Mouse (Mus musculus): ENCODE data around the gene Zic5.

DNA sequence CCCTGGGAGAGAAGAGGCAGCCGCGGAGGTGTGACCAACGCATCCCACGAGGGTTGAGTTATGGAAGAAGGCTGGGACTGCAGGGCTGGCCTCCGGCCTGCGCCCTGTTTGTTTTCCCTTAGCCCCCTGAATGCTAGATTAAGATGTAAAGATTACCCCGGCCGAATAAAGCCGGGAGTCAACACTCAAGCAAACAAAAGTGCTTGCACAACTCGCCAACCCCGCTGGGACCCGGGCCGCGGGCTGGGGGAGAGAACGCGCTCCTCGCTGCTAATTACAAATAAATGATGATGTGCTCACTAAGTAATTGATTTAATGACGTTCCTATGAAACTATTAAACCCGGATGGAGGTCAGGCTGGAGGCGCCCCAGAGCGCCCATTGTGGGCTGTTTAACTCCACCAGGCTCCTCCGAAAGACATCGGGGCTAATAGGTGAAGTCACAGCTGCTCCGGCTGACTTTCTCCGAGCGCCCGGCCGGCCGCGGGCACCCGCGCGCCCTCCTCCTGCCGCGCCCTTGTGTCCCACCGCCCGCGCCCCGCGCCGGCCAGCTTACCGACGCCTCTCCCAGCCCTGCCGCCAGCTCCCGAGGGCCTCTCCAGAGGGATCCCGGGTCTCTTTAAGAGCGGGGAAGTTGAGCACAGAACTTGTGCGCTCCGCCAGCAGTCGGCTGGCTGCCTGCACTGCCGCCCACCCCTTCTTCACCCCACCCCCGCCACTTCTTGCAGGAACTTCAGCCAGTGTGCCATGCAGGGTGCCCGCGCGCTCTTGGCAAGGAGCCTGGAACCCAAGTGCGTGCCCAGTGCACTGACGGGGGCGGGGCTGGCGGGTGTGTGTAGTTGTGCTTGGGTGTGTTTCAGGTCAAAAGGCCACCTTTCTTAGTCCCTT is 14.7 kb downstream of the Zic5 start, which contains the start of gene Gm5089:
- TF ChIP-seq CTCF (IDR thresholded peaks at IDR 0.05) (no peak), EP300 (IDR thresholded peaks at IDR 0.05; ENCODE audit: insufficient read depth, low read depth, low read length) (no peak)

Data from heart, adult 2 months (tissue).